Mouse (Mus musculus) left cerebral cortex, postnatal 10 days (tissue): ENCODE results near the gene Eif2s1. TPM values are rescaled to one million over a fixed set of nuclear protein-coding genes. Genes with fewer than 3 reads are reported as not detected.

ENCODE experiments used
- total RNA-seq, 2 experiments: library from RNA; stranded (reverse); gene quantifications; 2 replicates each; pipeline ENCODE4 v1.2.3; 2021

Eif2s1 gene
- total RNA-seq, 2 experiments from 2014 or later, result 62.6 to 64.2 TPM

Other genes with a start within 250 kb of the Eif2s1 start
- 1 to 10 TPM in 1 of 2 experiments, under 1 TPM in 1; 0.89 to 1.4 TPM for gene Fam71d, start 170.3 kb upstream of the Eif2s1 start, total RNA-seq
- 10 to 100 TPM; 10.7 to 12.1 TPM for gene Mpp5, start 112.9 kb upstream of the Eif2s1 start, total RNA-seq
- gene Atp6v1d, start 181 bp upstream of the Eif2s1 start, total RNA-seq, result 100 to 1,000 TPM; 202 to 210 TPM
- under 1 TPM; 0.45 to 0.64 TPM for gene Plek2, start 45.1 kb downstream of the Eif2s1 start, total RNA-seq
- 100 to 1,000 TPM; 105 to 109 TPM for gene Tmem229b, start 145.8 kb downstream of the Eif2s1 start, total RNA-seq
- 1 to 10 TPM; 3.2 to 3.3 TPM for gene Plekhh1, start 167.3 kb downstream of the Eif2s1 start, total RNA-seq
- gene Pigh, start 227.8 kb downstream of the Eif2s1 start, total RNA-seq, result 10 to 100 TPM in 1 of 2 experiments, 1 to 10 TPM in 1; 9.0 to 10.8 TPM